ENCODE assay signal across 10 mouse cellular contexts in the genomic region with DNA sequence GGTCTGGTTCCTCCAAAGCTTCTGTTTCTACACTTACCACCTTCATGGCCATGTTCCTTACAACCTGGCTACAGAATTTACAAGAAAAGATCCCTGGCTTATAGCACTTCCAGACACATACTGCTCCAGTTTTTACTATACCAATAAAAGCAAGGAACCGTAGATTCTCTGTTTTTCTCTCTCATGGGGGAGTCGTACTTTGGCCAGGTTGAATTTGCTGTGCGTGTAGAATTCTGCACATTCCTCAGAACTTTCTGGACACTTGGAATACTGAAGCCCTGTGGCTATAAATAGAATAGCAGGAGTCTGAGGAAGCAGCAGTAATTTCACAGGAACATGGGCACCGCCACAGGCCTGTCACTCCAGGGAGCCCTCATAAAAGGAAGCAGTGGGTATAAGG.
DNase-seq lines count a peak whose midpoint lies in the region; ATAC-seq and TF ChIP-seq lines count a peak whose summit lies in the region.
"Had no signal": no experiment of that assay in that cellular context is flagged by ENCODE, and none has a peak within 500 bp of the region (broad histone marks: within the 10 kb centered on the region; RNA-seq: fewer than 3 reads in every experiment).

No protein-coding gene starts in this region.

- no peak for ATAC-seq in lung, embryonic 14.5 days (ENCODE audit: insufficient read depth)
- no peak for ATAC-seq in heart, embryonic 14.5 days (ENCODE audit: insufficient number of reproducible peaks, insufficient read depth, low FRiP score, low read depth)
- no peak for ATAC-seq in neural tube, embryonic 15.5 days (ENCODE audit: low FRiP score)

- peaks cover 3% of the 10 kb centered on the region; the same call in 1 of the 2 replicates for H3K9me3 ChIP-seq in lung, embryonic 14.5 days (ENCODE audit: low read depth, low read length)
- peaks cover 4% of the 10 kb centered on the region; the same call in 1 of the 2 replicates for H3K9me3 ChIP-seq in heart, embryonic 14.5 days (ENCODE audit: control insufficient read depth, low read length)
- no peaks in the 10 kb centered on the region for H3K9me3 ChIP-seq in neural tube, embryonic 15.5 days (replicated peaks)
- H3K9me3 ChIP-seq: lung, embryonic 15.5 days had no signal

- intact Hi-C loops in left cerebral cortex, postnatal 25 days (cut with DNase I), result no loop called here

- no peak overlapping the region for H3K4me2 ChIP-seq in lung, embryonic 14.5 days
- H3K4me2 ChIP-seq in heart, embryonic 14.5 days (ENCODE audit: low read length), result no peak overlapping the region
- no peak overlapping the region for H3K4me2 ChIP-seq in neural tube, embryonic 15.5 days
- H3K4me2 ChIP-seq: lung, embryonic 15.5 days had no signal

- H3K4me1 ChIP-seq in lung, embryonic 14.5 days (ENCODE audit: insufficient read depth), result no peaks in the 10 kb centered on the region
- H3K4me1 ChIP-seq in heart, embryonic 14.5 days (ENCODE audit: control insufficient read depth in 2 of 2, insufficient read depth in 2 of 2, low read length in 2 of 2), result peaks cover 3 to 9% of the 10 kb centered on the region in 2 experiments
- H3K4me1 ChIP-seq in neural tube, embryonic 15.5 days, result peaks cover 14% of the 10 kb centered on the region

- peak; percentile 28 for DNase-seq in lung, embryonic 14.5 days
- no peak for DNase-seq in lung, postnatal 25 days (ENCODE audit: low spot score)
- DNase-seq in kidney, adult 9 months, result peak; percentile 66
- DNase-seq in left cerebral cortex, postnatal 25 days (ENCODE audit: low spot score in 2 of 2), result no peak
- DNase-seq in thymus, postnatal 0 days (ENCODE audit: low spot score), result no peak
- DNase-seq: adrenal gland, adult 2 months; thymus, postnatal 36 days had no signal

- H3K36me3 ChIP-seq in lung, embryonic 14.5 days (ENCODE audit: insufficient read depth), result no peaks in the 10 kb centered on the region
- H3K36me3 ChIP-seq in heart, embryonic 14.5 days (ENCODE audit: control insufficient read depth, insufficient read depth, low read length), result no peaks in the 10 kb centered on the region
- H3K36me3 ChIP-seq in neural tube, embryonic 15.5 days, result no peaks in the 10 kb centered on the region

- H3K9ac ChIP-seq in lung, embryonic 14.5 days, result no peak overlapping the region
- peak overlapping the region; percentile 25; the same call in 1 of the 2 replicates for H3K9ac ChIP-seq in heart, embryonic 14.5 days (ENCODE audit: low read length)
- no peak overlapping the region for H3K9ac ChIP-seq in neural tube, embryonic 15.5 days (replicated peaks)
- H3K9ac ChIP-seq: lung, embryonic 15.5 days had no signal

- 55% methylated on average over 4 of the region's 4 CpGs for WGBS in lung, embryonic 14.5 days
- WGBS in heart, embryonic 14.5 days, result 18% methylated on average over 4 of the region's 4 CpGs
- 24% methylated on average over 4 of the region's 4 CpGs for WGBS in neural tube, embryonic 15.5 days

- no peak overlapping the region for H3K4me3 ChIP-seq in lung, embryonic 14.5 days (ENCODE audit: low read depth, low read length)
- no peak overlapping the region for H3K4me3 ChIP-seq in heart, embryonic 14.5 days (ENCODE audit: control insufficient read depth in 1 of 2, insufficient read depth in 1 of 2, low read depth in 1 of 2, low read length in 2 of 2)
- H3K4me3 ChIP-seq in neural tube, embryonic 15.5 days (replicated peaks), result no peak overlapping the region
- H3K4me3 ChIP-seq: lung, embryonic 15.5 days had no signal

- no peaks in the 10 kb centered on the region for H3K27me3 ChIP-seq in lung, embryonic 14.5 days (ENCODE audit: insufficient read depth, low read length)
- H3K27me3 ChIP-seq in heart, embryonic 14.5 days (ENCODE audit: control insufficient read depth, insufficient read depth, low read length), result no peaks in the 10 kb centered on the region
- H3K27me3 ChIP-seq in neural tube, embryonic 15.5 days (replicated peaks), result no peaks in the 10 kb centered on the region
- H3K27me3 ChIP-seq: lung, embryonic 15.5 days had no signal

- H3K27ac ChIP-seq in lung, embryonic 14.5 days (ENCODE audit: low read depth), result no peak overlapping the region
- H3K27ac ChIP-seq in heart, embryonic 14.5 days (replicated peaks in 1 of 2; ENCODE audit: control insufficient read depth in 1 of 2, insufficient read depth in 1 of 2, low read depth in 2 of 2, low read length in 2 of 2), result peak overlapping the region; percentile 11 to 59; a peak in 2 of 4 replicates
- H3K27ac ChIP-seq in neural tube, embryonic 15.5 days (replicated peaks), result peak overlapping the region; percentile 70
- H3K27ac ChIP-seq: lung, embryonic 15.5 days had no signal

- no peak for TF ChIP-seq CTCF in lung, embryonic 14.5 days (IDR thresholded peaks at IDR 0.05; ENCODE audit: low read depth)

Comparison
In these comparisons a context has a peak if more than half of its experiments do, and no peak if none do; other contexts are left out.
1. DNase-seq: peak in lung, embryonic 14.5 days (single experiment) and kidney, adult 9 months (single experiment); none in lung, postnatal 25 days (single experiment), left cerebral cortex, postnatal 25 days (0 of 2) and thymus, postnatal 0 days (single experiment).